Mouse (Mus musculus) embryonic fibroblast, embryonic 13.5 days (primary cell): ENCODE results near the gene 2810004N23Rik.

ENCODE experiments used
- CTCF ChIP-seq: IDR thresholded peaks from 2 replicates; pipeline ENCODE4 v1.5.1; 2011; ENCODE audit warnings: mild to moderate bottlenecking, control low read depth, low read length, moderate library complexity, borderline replicate concordance; ENCODE audit not compliant: insufficient read depth
- POLR2A ChIP-seq: IDR thresholded peaks from 2 replicates; pipeline ENCODE4 v1.6.1; 2011; ENCODE audit warnings: low read depth, mild to moderate bottlenecking, control low read depth, low read length, moderate library complexity

- TF ChIP-seq CTCF, result no peak
- no peak for TF ChIP-seq POLR2A
Measured at GRCm38 (mm10) chr8:124869708-124870107, 6.8 kb upstream of the 2810004N23Rik start.
